Mouse (Mus musculus): ENCODE measurements at regions not wholly inside any gene's neighbourhood (a gene's known extent, or its start where the extent isn't known, plus 50 kb on each side); places are given as distances from the start of the nearest gene placed in this dataset.
A peak's percentile ranks its signal among the peaks of the same experiment; 100 is the strongest.

- ATAC-seq (ENCODE audit: insufficient number of reproducible peaks, insufficient read depth, low FRiP score, low TSS enrichment, low read depth) = no peak
- H3K27me3 ChIP-seq = no peaks in the 10 kb centered on the region
- H3K4me2 ChIP-seq = no peak overlapping the region
- no peaks in the 10 kb centered on the region for H3K36me3 ChIP-seq
- no peaks in the 10 kb centered on the region for H3K4me1 ChIP-seq (replicated peaks)
- 90% methylated on average over 4 of the region's 4 CpGs for WGBS
- no peaks in the 10 kb centered on the region for H3K9me3 ChIP-seq
- H3K27ac ChIP-seq = no peak overlapping the region
- H3K9ac ChIP-seq (replicated peaks) = no peak overlapping the region
- no peak overlapping the region for H3K4me3 ChIP-seq (replicated peaks)
Observed at GRCm38 (mm10) chr2:108231054-108231453, 940.6 kb downstream of the Kcna4 start.

GRCm38 (mm10) chr2:108231924-108232323 is 941.5 kb downstream of the Kcna4 start:
- H3K27me3 ChIP-seq = no peaks in the 10 kb centered on the region
- H3K27ac ChIP-seq = no peak overlapping the region
- no peaks in the 10 kb centered on the region for H3K9me3 ChIP-seq
- H3K9ac ChIP-seq (replicated peaks) = no peak overlapping the region
- no peak overlapping the region for H3K4me3 ChIP-seq (replicated peaks)
- no peak for ATAC-seq (ENCODE audit: insufficient number of reproducible peaks, insufficient read depth, low FRiP score, low TSS enrichment, low read depth)
- H3K36me3 ChIP-seq = no peaks in the 10 kb centered on the region
- no peaks in the 10 kb centered on the region for H3K4me1 ChIP-seq (replicated peaks)
- H3K4me2 ChIP-seq = no peak overlapping the region
- WGBS = 81% methylated on average over 7 of the region's 7 CpGs

- Histone ChIP-seq H3K4me1 (replicated peaks) (no peaks in the 10 kb centered on the region), H3K4me2 (no peak overlapping the region), H3K27me3 (no peaks in the 10 kb centered on the region), H3K36me3 (no peaks in the 10 kb centered on the region), H3K4me3 (replicated peaks) (no peak overlapping the region), H3K27ac (no peak overlapping the region), H3K9me3 (no peaks in the 10 kb centered on the region), H3K9ac (replicated peaks) (no peak overlapping the region)
- 0 out of 2 replicates have a peak, but pooled peaks have one; percentile 31 for ATAC-seq (ENCODE audit: insufficient number of reproducible peaks, insufficient read depth, low FRiP score, low TSS enrichment, low read depth)
- 43% methylated on average over 9 of the region's 9 CpGs for WGBS
Observed at GRCm38 (mm10) chr2:108236286-108236988, 946.0 kb downstream of the Kcna4 start.
